In genomic region chr12:16584035-16584682, GRCm38 (mm10) we compare ENCODE assay signal across 11 mouse cellular contexts. TPM values are rescaled to one million over a fixed set of nuclear protein-coding genes. Genes with fewer than 3 reads are reported as not detected.
DNase-seq lines count a peak whose midpoint lies in the region; ATAC-seq and TF ChIP-seq lines count a peak whose summit lies in the region.
"Had no signal": no experiment of that assay in that cellular context is flagged by ENCODE, and none has a peak within 500 bp of the region (broad histone marks: within the 10 kb centered on the region; RNA-seq: fewer than 3 reads in every experiment).

No protein-coding gene starts in this region.

- WGBS in heart, postnatal 0 days: 39% methylated on average over 14 of the region's 14 CpGs
- 33% methylated on average over 14 of the region's 14 CpGs for WGBS in heart, embryonic 11.5 days (ENCODE audit: insufficient replicate concordance)
- WGBS in lung, embryonic 15.5 days: 33% methylated on average over 14 of the region's 14 CpGs
- 36% methylated on average over 14 of the region's 14 CpGs for WGBS in stomach, embryonic 15.5 days
- 31% methylated on average over 14 of the region's 14 CpGs for WGBS in forebrain, embryonic 13.5 days

- no peaks in the 10 kb centered on the region for H3K27me3 ChIP-seq in heart, postnatal 0 days (ENCODE audit: control insufficient read depth, insufficient read depth, low read length)
- no peaks in the 10 kb centered on the region for H3K27me3 ChIP-seq in heart, embryonic 11.5 days (ENCODE audit: control insufficient read depth, insufficient read depth, low read length)
- no peaks in the 10 kb centered on the region for H3K27me3 ChIP-seq in lung, embryonic 15.5 days
- no peaks in the 10 kb centered on the region for H3K27me3 ChIP-seq in stomach, embryonic 15.5 days (replicated peaks)
- H3K27me3 ChIP-seq in forebrain, embryonic 13.5 days: no peaks in the 10 kb centered on the region
- H3K27me3 ChIP-seq: limb, embryonic 13.5 days had no signal

- H3K36me3 ChIP-seq in heart, postnatal 0 days (replicated peaks; ENCODE audit: control insufficient read depth, insufficient read depth, low read length): peaks cover 9% of the 10 kb centered on the region
- H3K36me3 ChIP-seq in heart, embryonic 11.5 days (ENCODE audit: control insufficient read depth, insufficient read depth, low read length): no peaks in the 10 kb centered on the region
- no peaks in the 10 kb centered on the region for H3K36me3 ChIP-seq in lung, embryonic 15.5 days
- H3K36me3 ChIP-seq in stomach, embryonic 15.5 days: no peaks in the 10 kb centered on the region
- peaks cover 20% of the 10 kb centered on the region for H3K36me3 ChIP-seq in forebrain, embryonic 13.5 days (ENCODE audit: poor library complexity, severe bottlenecking)

- DNase-seq in heart, postnatal 0 days (ENCODE audit: low spot score): no peak
- DNase-seq in layer of hippocampus, adult 8-10 months (ENCODE audit: low spot score in 2 of 2): no peak
- DNase-seq in right cerebral cortex, postnatal 4 days: no peak
- DNase-seq: cerebellum, adult 8-10 months; gastrocnemius, postnatal 10 days had no signal

- 0 out of 2 replicates have a peak overlapping the region, but pooled peaks have one; percentile 8 for H3K4me2 ChIP-seq in heart, postnatal 0 days (ENCODE audit: low read depth, low read length)
- H3K4me2 ChIP-seq in heart, embryonic 11.5 days: no peak overlapping the region
- no peak overlapping the region for H3K4me2 ChIP-seq in lung, embryonic 15.5 days
- H3K4me2 ChIP-seq in stomach, embryonic 15.5 days: no peak overlapping the region
- H3K4me2 ChIP-seq in forebrain, embryonic 13.5 days: no peak overlapping the region
- H3K4me2 ChIP-seq: limb, embryonic 13.5 days had no signal

- no peak overlapping the region for H3K9ac ChIP-seq in heart, postnatal 0 days (replicated peaks; ENCODE audit: low read depth, low read length)
- no peak overlapping the region for H3K9ac ChIP-seq in heart, embryonic 11.5 days (ENCODE audit: low read depth, low read length)
- H3K9ac ChIP-seq in lung, embryonic 15.5 days: no peak overlapping the region
- no peak overlapping the region for H3K9ac ChIP-seq in stomach, embryonic 15.5 days
- H3K9ac ChIP-seq in forebrain, embryonic 13.5 days: no peak overlapping the region
- H3K9ac ChIP-seq: limb, embryonic 13.5 days had no signal

- TF ChIP-seq CTCF in heart, postnatal 0 days (IDR thresholded peaks at IDR 0.05; ENCODE audit: low read depth): no peak

- no peaks in the 10 kb centered on the region for H3K9me3 ChIP-seq in heart, postnatal 0 days (replicated peaks; ENCODE audit: control insufficient read depth, low read length)
- H3K9me3 ChIP-seq in heart, embryonic 11.5 days (replicated peaks; ENCODE audit: control insufficient read depth, low read length): no peaks in the 10 kb centered on the region
- no peaks in the 10 kb centered on the region for H3K9me3 ChIP-seq in lung, embryonic 15.5 days
- no peaks in the 10 kb centered on the region for H3K9me3 ChIP-seq in stomach, embryonic 15.5 days
- H3K9me3 ChIP-seq in forebrain, embryonic 13.5 days (replicated peaks): no peaks in the 10 kb centered on the region
- H3K9me3 ChIP-seq: limb, embryonic 13.5 days had no signal

- no peak for TF ChIP-seq EP300 in heart, postnatal 0 days (IDR thresholded peaks at IDR 0.05; ENCODE audit: low read depth)

- H3K4me1 ChIP-seq in heart, postnatal 0 days (ENCODE audit: control insufficient read depth, insufficient read depth): peaks cover 49% of the 10 kb centered on the region
- H3K4me1 ChIP-seq in heart, embryonic 11.5 days (ENCODE audit: control insufficient read depth, insufficient read depth, low read length): peaks cover 21% of the 10 kb centered on the region
- H3K4me1 ChIP-seq in lung, embryonic 15.5 days: peaks cover 17% of the 10 kb centered on the region
- H3K4me1 ChIP-seq in stomach, embryonic 15.5 days: peaks cover 14% of the 10 kb centered on the region
- peaks cover 37% of the 10 kb centered on the region for H3K4me1 ChIP-seq in forebrain, embryonic 13.5 days

- H3K27ac ChIP-seq in heart, postnatal 0 days (ENCODE audit: low read depth): no peak overlapping the region; the same call in 1 of the 2 replicates
- H3K27ac ChIP-seq in heart, embryonic 11.5 days (ENCODE audit: low read depth, low read length): no peak overlapping the region
- peak overlapping the region; percentile 41 for H3K27ac ChIP-seq in lung, embryonic 15.5 days
- peak overlapping the region; percentile 28 for H3K27ac ChIP-seq in stomach, embryonic 15.5 days
- no peak overlapping the region for H3K27ac ChIP-seq in forebrain, embryonic 13.5 days
- H3K27ac ChIP-seq: limb, embryonic 13.5 days had no signal

- no peak for ATAC-seq in heart, postnatal 0 days (ENCODE audit: insufficient read depth, low read depth)
- ATAC-seq in heart, embryonic 11.5 days (replicated peaks; ENCODE audit: insufficient number of reproducible peaks, low FRiP score, low TSS enrichment): no peak
- peak; percentile 76 for ATAC-seq in common myeloid progenitor, adult 5-6 weeks (replicated peaks; ENCODE audit: low read depth, poor library complexity, severe bottlenecking)
- ATAC-seq in lung, embryonic 15.5 days (ENCODE audit: borderline replicate concordance, extremely low read depth, low FRiP score, low TSS enrichment): peak; percentile 56
- no peak for ATAC-seq in stomach, embryonic 15.5 days (ENCODE audit: insufficient read depth, low FRiP score, low read depth)
- no peak for ATAC-seq in forebrain, embryonic 13.5 days

- no peak overlapping the region for H3K4me3 ChIP-seq in heart, postnatal 0 days (ENCODE audit: low read depth, low read length)
- no peak overlapping the region for H3K4me3 ChIP-seq in heart, embryonic 11.5 days (ENCODE audit: low read depth, low read length)
- no peak overlapping the region for H3K4me3 ChIP-seq in lung, embryonic 15.5 days
- no peak overlapping the region for H3K4me3 ChIP-seq in stomach, embryonic 15.5 days (replicated peaks)
- H3K4me3 ChIP-seq in forebrain, embryonic 13.5 days: no peak overlapping the region
- H3K4me3 ChIP-seq: limb, embryonic 13.5 days had no signal

RNA-seq across cellular contexts. Expression of gene Lpin1, which starts 26.6 kb away (rescaled TPM):
- 16.9 and 24.8 TPM in 2 replicates for total RNA-seq in heart, postnatal 0 days (2014; rRNA removed; ENCODE audit: low replicate concordance)
- 10.6 and 11.1 TPM in 2 replicates for polyA plus RNA-seq in heart, postnatal 0 days (2015; fragmentation: Nextera tagmentation; extraction: Ambion mirVana)
- polyA plus RNA-seq in heart, embryonic 11.5 days (2014; fragmentation: Nextera tagmentation; extraction: Ambion mirVana): 3.8 and 5.7 TPM in 2 replicates
- total RNA-seq in common myeloid progenitor, adult 5-6 weeks (2017): 11.6 and 15.3 TPM in 2 replicates
- polyA plus RNA-seq in lung, embryonic 15.5 days (2015; fragmentation: Nextera tagmentation; extraction: Ambion mirVana): 5.8 and 6.3 TPM in 2 replicates
- polyA plus RNA-seq in stomach, embryonic 15.5 days (2015; fragmentation: Nextera tagmentation; extraction: Ambion mirVana): 5.3 and 6.2 TPM in 2 replicates
- 11.7 and 12.1 TPM in 2 replicates for polyA plus RNA-seq in forebrain, embryonic 13.5 days (2015; fragmentation: Nextera tagmentation; extraction: Ambion mirVana)
- total RNA-seq in layer of hippocampus, adult 8-10 months (2022): 10 to 100 TPM; 28.8 to 33.0 (median 30.9) TPM

Comparison
In these comparisons a context has a peak if more than half of its experiments do, and no peak if none do; other contexts are left out.
1. ATAC-seq: peak in common myeloid progenitor, adult 5-6 weeks (single experiment) and lung, embryonic 15.5 days (single experiment); none in heart, postnatal 0 days (single experiment), heart, embryonic 11.5 days (single experiment), stomach, embryonic 15.5 days (single experiment) and forebrain, embryonic 13.5 days (single experiment).
2. H3K27ac ChIP-seq: peak in lung, embryonic 15.5 days (single experiment) and stomach, embryonic 15.5 days (single experiment); none in heart, postnatal 0 days (single experiment), heart, embryonic 11.5 days (single experiment) and forebrain, embryonic 13.5 days (single experiment).